Mouse (Mus musculus): ENCODE results near the gene Pradc1. TPM values are rescaled to one million over a fixed set of nuclear protein-coding genes. Genes with fewer than 3 reads are reported as not detected.

Pradc1 gene
- polyA plus RNA-seq, 1 experiment from 2014 or later, result 31.6 TPM

DNA sequence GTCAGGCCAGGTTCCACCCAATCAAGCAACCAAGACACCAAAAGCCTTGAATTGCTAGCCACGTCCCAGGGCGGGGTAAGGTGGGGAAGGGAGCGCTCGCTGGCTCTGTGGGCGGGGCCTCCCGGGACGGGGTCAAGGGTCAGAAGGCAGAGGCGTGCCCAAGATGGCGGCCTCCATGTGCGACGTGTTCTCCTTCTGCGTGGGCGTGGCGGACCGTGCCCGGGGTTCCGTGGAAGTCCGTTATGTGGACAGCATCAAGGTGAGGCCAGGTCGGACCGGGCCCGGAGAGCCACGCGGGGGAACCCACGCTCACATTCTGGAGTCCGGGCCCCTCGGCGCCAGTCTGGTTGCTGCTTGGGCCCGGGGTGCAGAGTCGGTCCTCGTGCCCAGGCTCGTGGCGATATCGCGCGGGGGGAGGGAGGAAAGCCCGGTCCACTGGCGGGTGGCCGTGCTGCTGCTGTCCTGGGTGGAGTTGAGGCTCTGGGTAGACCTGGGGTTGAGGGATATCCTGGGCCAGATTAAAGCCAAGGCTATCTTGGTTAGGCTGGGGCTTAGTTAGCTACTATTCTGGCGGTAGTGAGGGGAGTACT lies 19.8 kb downstream of the Pradc1 start, which contains the start of gene Smyd5:
Smyd5 (plus strand) TSS at position 148 of the 590 bp plus-strand sequence.
- H3K9me3 ChIP-seq, result no peaks in the 10 kb centered on the region
- no peaks in the 10 kb centered on the region for H3K36me3 ChIP-seq
- 1% methylated on average over 39 of the region's 39 CpGs for WGBS
- H3K27ac ChIP-seq (replicated peaks), result no peak within 1 kb of the TSS
- H3K4me2 ChIP-seq, result peak within 1 kb of the TSS; percentile 79
- peaks cover 20% of the 10 kb centered on the region for H3K4me1 ChIP-seq
- peak; percentile 58; the same call in 1 of the 2 replicates for ATAC-seq (ENCODE audit: extremely low read depth, insufficient number of reproducible peaks, low FRiP score, low TSS enrichment)
- peak within 1 kb of the TSS; percentile 83 for H3K9ac ChIP-seq
- H3K27me3 ChIP-seq (replicated peaks), result peaks cover 17% of the 10 kb centered on the region
- H3K4me3 ChIP-seq, result peak within 1 kb of the TSS; percentile 98

DNA sequence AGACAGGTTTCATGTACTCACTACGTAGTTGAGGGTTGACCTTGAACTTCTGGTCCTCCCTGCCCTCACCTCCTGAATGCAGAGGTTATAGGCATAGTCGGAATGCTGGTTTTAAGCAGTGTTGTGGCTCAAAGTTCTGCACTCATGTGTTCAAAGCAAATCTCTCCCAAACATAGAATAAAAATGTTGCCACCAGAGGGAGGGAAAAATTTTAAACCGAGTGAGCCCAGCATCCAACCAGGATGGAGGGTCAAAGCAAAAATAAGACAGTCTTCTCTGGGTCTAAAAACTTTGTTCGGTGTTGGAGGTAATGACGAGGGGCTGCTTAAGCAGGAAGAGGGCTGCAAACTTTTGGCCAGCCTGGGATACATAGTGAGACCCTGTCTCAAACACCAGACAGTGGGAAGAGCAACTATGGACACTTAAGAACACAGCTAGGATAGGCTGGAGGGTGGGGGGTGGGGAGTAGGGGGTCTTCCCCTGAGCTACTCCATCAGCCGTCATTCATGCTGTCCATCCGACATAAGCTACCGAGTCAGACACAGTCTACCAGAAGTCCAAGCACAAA lies 20.4 kb downstream of the Pradc1 start:
- peak overlapping the region; percentile 83 for H3K9ac ChIP-seq
- H3K4me2 ChIP-seq, result peak overlapping the region; percentile 79
- WGBS, result 47% methylated on average over 8 of the region's 8 CpGs
- H3K27me3 ChIP-seq (replicated peaks), result peaks cover 22% of the 10 kb centered on the region
- H3K36me3 ChIP-seq, result no peaks in the 10 kb centered on the region
- no peaks in the 10 kb centered on the region for H3K9me3 ChIP-seq
- peaks cover 18% of the 10 kb centered on the region for H3K4me1 ChIP-seq
- H3K4me3 ChIP-seq, result peak overlapping the region; percentile 98
- no peak for ATAC-seq (ENCODE audit: extremely low read depth, insufficient number of reproducible peaks, low FRiP score, low TSS enrichment)
- H3K27ac ChIP-seq (replicated peaks), result no peak overlapping the region

DNA sequence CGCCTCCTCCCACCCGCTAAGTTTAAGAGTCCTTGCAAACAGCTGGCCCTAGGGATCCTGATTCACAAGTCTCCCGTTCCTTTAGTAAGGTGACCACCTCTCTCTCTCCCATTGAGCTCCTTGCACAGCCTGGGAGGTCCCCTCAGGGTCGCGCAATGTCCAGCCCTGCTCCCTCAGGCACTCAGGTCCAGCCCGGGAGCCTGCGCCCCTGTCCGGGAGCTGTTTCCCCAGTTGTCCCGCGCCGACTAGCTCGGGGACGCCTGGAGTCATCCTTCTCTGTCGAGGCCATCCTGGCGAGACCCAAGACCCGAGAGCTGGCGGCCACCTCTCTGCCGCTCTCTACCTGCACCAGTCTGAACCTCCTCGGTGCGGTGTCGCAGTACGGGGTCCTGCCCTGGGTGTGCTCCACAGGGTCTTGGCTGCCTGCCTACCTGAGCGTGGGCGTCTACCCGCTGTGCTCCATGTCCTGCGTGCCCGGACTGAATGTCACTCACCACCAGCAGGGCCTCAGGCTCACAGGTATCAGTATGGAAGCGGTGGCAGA lies 27.9 kb downstream of the Pradc1 start, which contains the start of gene Noto:
Noto (plus strand) TSS at position 51 of the 544 bp plus-strand sequence.
- Histone ChIP-seq H3K9me3 (no peaks in the 10 kb centered on the region), H3K27me3 (replicated peaks) (peaks cover 76% of the 10 kb centered on the region), H3K4me2 (peak within 1 kb of the TSS; percentile 54), H3K36me3 (no peaks in the 10 kb centered on the region), H3K4me1 (peaks cover 8% of the 10 kb centered on the region), H3K9ac (no peak within 1 kb of the TSS; the same call in 1 of the 2 replicates), H3K27ac (replicated peaks) (no peak within 1 kb of the TSS), H3K4me3 (peak within 1 kb of the TSS; percentile 15)
- ATAC-seq (ENCODE audit: extremely low read depth, insufficient number of reproducible peaks, low FRiP score, low TSS enrichment), result no peak
- 11% methylated on average over 28 of the region's 28 CpGs for WGBS

DNA sequence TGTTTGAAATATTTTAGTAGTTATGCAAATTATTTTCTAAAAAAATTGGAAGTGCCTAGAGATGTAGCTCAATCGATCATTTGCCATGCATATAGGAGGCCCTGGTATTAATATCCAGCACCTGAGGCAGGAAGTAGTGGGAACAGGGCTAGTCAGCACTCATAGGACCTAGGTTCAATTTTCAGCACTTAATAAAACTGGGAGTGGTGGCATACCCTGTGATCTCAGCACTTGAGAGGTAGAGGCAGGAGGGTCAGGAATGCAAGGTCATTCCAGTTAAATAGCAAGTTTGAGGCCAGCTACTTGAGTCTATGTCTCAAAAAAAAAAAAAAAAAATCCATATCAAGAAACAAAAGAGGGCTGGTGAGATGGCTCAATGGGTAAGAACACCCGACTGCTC lies 32.6 kb downstream of the Pradc1 start:
- Histone ChIP-seq H3K36me3 (no peaks in the 10 kb centered on the region), H3K9ac (no peak overlapping the region), H3K27me3 (replicated peaks) (peaks cover 58% of the 10 kb centered on the region), H3K4me2 (no peak overlapping the region), H3K4me1 (peaks cover 7% of the 10 kb centered on the region), H3K27ac (replicated peaks) (no peak overlapping the region), H3K9me3 (no peaks in the 10 kb centered on the region), H3K4me3 (no peak overlapping the region)
- 81% methylated on average over 2 of the region's 2 CpGs for WGBS
- ATAC-seq (ENCODE audit: extremely low read depth, insufficient number of reproducible peaks, low FRiP score, low TSS enrichment), result no peak

DNA sequence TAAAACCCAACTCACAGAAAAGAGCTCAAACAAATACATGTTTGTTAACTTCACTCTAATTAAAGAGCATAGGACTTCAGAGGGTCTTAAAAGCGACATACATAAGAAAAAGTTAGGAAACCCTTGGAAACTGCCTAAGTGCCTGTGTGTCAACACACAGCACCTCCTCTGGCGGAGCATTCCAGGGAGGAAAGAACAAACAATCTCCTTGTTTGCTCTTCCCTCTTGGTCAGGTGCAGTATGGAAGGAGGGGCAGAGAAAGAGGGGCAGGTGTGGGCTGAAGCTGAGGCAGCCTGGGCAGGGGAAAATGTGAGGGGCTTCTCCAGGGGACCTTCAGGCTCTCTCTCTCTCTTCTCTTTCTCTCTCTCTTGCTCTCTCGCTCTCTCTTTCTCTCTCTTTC lies 35.9 kb downstream of the Pradc1 start:
- Histone ChIP-seq H3K4me1 (no peaks in the 10 kb centered on the region), H3K4me3 (no peak overlapping the region), H3K36me3 (no peaks in the 10 kb centered on the region), H3K9ac (no peak overlapping the region), H3K4me2 (no peak overlapping the region), H3K27me3 (replicated peaks) (peaks cover 30% of the 10 kb centered on the region), H3K27ac (replicated peaks) (no peak overlapping the region), H3K9me3 (no peaks in the 10 kb centered on the region)
- ATAC-seq (ENCODE audit: extremely low read depth, insufficient number of reproducible peaks, low FRiP score, low TSS enrichment), result no peak
- 52% methylated on average over 3 of the region's 3 CpGs for WGBS

DNA sequence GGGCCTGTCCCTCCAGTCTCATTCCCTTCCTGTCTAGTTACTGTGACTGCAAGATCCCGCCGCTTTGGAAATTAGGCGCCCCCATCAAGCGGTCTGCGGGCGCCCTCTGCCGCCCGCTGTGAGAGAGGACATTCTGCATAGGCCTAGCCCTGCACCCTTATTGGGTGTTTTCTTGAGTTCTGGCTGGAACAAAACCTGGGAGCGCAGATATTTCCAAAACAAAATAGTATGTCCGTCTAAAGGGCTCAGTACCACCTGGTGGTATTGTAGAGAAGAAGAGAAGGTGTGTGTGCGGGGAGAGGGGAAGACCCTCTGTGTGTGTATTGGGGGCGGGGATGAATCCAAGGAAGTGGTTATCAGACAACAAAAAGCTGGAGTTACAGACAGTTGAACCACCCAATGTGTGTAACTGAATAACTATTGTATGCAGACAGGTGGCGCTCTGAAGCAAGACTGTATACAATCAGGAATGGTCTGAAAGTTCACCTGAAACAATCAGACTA lies 40.9 kb downstream of the Pradc1 start:
- Histone ChIP-seq H3K27me3 (replicated peaks) (peaks cover 70% of the 10 kb centered on the region), H3K36me3 (no peaks in the 10 kb centered on the region), H3K4me1 (peaks cover 7% of the 10 kb centered on the region), H3K4me3 (no peak overlapping the region), H3K27ac (replicated peaks) (no peak overlapping the region), H3K9me3 (no peaks in the 10 kb centered on the region), H3K4me2 (no peak overlapping the region), H3K9ac (no peak overlapping the region)
- ATAC-seq (ENCODE audit: extremely low read depth, insufficient number of reproducible peaks, low FRiP score, low TSS enrichment), result no peak
- 14% methylated on average over 13 of the region's 13 CpGs for WGBS

DNA sequence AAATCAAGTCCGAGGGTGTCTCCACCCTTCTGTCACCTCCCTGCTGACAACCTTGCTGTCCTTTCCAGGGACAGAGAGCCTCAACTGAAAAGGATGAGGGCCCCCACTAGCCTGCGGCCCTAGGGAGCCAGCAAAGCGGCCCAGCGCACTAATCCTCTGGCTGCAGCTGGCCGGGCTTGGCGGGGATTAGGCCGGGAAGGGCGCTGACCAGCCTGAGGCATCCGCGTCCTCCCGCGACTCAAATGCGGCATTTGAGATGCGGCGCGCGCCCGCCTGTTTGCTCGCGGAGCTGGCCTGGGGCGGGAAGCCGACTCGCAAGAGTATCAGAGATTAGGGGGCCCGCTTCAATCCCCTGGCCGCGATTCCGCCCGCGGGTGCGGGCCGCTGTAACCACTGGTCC lies 42.8 kb downstream of the Pradc1 start:
- Histone ChIP-seq H3K36me3 (no peaks in the 10 kb centered on the region), H3K4me3 (peak overlapping the region; percentile 40), H3K4me1 (peaks cover 7% of the 10 kb centered on the region), H3K27me3 (replicated peaks) (peaks cover 67% of the 10 kb centered on the region), H3K4me2 (peak overlapping the region; percentile 64), H3K27ac (replicated peaks) (no peak overlapping the region), H3K9me3 (no peaks in the 10 kb centered on the region), H3K9ac (peak overlapping the region; percentile 45)
- ATAC-seq (ENCODE audit: extremely low read depth, insufficient number of reproducible peaks, low FRiP score, low TSS enrichment), result no peak
- WGBS, result 2% methylated on average over 31 of the region's 31 CpGs

DNA sequence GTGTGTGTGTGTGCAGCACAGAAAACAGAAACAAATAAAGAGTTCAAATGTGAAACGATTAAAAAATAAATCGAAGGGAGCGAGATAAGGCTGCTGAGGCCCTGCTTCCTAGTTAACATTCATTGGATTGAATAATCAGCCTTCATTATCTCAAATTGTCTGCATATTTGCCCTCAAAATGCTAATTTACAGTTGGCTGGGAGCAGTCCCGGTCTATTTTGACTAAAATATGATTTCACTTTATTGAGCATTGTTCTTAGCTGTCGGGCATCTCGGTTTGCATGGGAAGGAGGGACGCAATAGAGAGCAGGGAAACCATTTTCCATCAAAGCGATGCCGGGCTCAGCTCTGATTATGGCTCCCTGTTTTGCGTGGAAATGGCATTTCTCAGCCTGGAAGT lies 48.7 kb downstream of the Pradc1 start:
- Histone ChIP-seq H3K36me3 (no peaks in the 10 kb centered on the region), H3K9me3 (no peaks in the 10 kb centered on the region), H3K4me1 (no peaks in the 10 kb centered on the region), H3K27ac (replicated peaks) (no peak overlapping the region), H3K4me2 (no peak overlapping the region), H3K9ac (no peak overlapping the region), H3K4me3 (no peak overlapping the region), H3K27me3 (replicated peaks) (peaks cover 35% of the 10 kb centered on the region)
- 74% methylated on average over 10 of the region's 10 CpGs for WGBS
- ATAC-seq (ENCODE audit: extremely low read depth, insufficient number of reproducible peaks, low FRiP score, low TSS enrichment), result no peak

DNA sequence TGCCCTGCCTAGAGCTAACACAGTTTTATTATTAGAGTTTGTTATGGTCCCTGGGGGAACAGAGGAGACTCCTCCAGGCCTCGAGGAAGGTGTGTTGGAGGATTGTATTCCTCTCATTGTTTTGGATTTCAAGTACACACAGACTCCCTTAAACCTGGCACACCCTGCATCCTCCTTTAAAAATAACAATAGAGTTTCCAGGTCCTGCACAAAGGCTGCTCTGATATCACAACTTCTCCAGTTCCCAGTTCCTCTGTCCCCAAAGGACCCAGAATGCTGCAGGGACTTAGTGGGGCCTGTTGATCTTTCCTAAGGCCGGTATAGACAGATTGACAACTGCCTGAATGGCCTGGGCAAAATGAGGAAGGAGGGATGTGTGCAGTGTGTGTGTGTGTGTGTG lies 49.2 kb downstream of the Pradc1 start:
- Histone ChIP-seq H3K4me1 (no peaks in the 10 kb centered on the region), H3K9ac (no peak overlapping the region), H3K4me2 (no peak overlapping the region), H3K36me3 (no peaks in the 10 kb centered on the region), H3K4me3 (no peak overlapping the region), H3K27ac (replicated peaks) (no peak overlapping the region), H3K27me3 (replicated peaks) (peaks cover 31% of the 10 kb centered on the region), H3K9me3 (no peaks in the 10 kb centered on the region)
- no peak for ATAC-seq (ENCODE audit: extremely low read depth, insufficient number of reproducible peaks, low FRiP score, low TSS enrichment)
- WGBS, result 38% methylated on average over 2 of the region's 2 CpGs

DNA sequence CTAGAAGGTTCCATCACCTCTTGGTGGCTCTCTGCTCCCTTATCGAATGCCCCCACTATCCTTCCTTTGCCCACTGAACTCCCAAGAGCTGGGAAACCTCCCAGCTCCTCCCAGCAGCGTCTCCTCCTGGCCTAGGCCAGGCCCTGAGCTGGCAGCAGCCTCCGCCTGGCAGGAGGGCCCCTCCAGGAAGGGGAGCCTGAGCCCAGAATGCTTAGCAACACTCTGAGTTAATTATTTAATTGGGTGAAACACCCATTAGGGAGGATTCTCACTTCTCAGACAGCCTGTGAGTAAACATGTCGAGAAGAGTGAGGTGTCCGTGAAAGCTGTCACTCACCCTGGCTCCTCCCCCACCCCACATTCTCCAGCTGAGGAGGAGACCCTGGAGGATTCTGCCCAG lies 52.1 kb downstream of the Pradc1 start:
- no peak overlapping the region for H3K27ac ChIP-seq (replicated peaks)
- H3K9me3 ChIP-seq, result no peaks in the 10 kb centered on the region
- no peak overlapping the region for H3K9ac ChIP-seq
- H3K4me2 ChIP-seq, result no peak overlapping the region
- H3K4me1 ChIP-seq, result no peaks in the 10 kb centered on the region
- H3K36me3 ChIP-seq, result no peaks in the 10 kb centered on the region
- H3K27me3 ChIP-seq (replicated peaks), result peaks cover 4% of the 10 kb centered on the region; the same call in 1 of the 2 replicates
- no peak for ATAC-seq (ENCODE audit: extremely low read depth, insufficient number of reproducible peaks, low FRiP score, low TSS enrichment)
- no peak overlapping the region for H3K4me3 ChIP-seq
- 25% methylated on average over 5 of the region's 5 CpGs for whole genome bisulfite sequencing

DNA sequence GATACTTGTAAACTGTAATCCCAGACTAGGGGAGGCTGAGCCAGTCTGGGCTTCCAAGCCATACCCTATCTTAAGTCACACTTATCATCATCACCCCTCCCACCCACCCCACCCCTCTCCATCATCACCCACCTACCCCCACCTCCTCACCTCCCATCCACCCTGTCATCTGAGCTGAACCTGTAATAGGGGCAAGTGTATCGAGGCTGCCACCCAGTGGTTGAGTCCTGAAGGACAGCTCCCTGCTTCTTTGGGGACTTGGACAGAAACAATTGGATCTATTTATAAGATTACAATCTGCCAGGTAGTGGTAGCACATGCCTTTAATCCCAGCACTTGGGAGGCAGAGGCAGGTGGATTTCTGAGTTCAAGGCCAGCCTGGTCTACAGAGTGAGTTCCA lies 54.6 kb downstream of the Pradc1 start:
- H3K36me3 ChIP-seq, result no peaks in the 10 kb centered on the region
- ATAC-seq (ENCODE audit: extremely low read depth, insufficient number of reproducible peaks, low FRiP score, low TSS enrichment), result no peak
- no peak overlapping the region for H3K9ac ChIP-seq
- no peaks in the 10 kb centered on the region for H3K4me1 ChIP-seq
- no peaks in the 10 kb centered on the region for H3K9me3 ChIP-seq
- 16% methylated on average over 1 of the region's 1 CpGs for WGBS
- H3K27ac ChIP-seq (replicated peaks), result no peak overlapping the region
- no peak overlapping the region for H3K4me3 ChIP-seq
- peaks cover under 1% of the 10 kb centered on the region; the same call in 1 of the 2 replicates for H3K27me3 ChIP-seq (replicated peaks)
- H3K4me2 ChIP-seq, result no peak overlapping the region
